Mouse (Mus musculus): Measurements from ENCODE around the gene Thegl. TPM values are rescaled to one million over a fixed set of nuclear protein-coding genes. Genes with fewer than 3 reads are reported as not detected.
"Not testable (repeated sequence)": the region's sequence is repeated elsewhere in the genome, so short reads cannot be mapped to it uniquely, and the experiment has no call there.

Gene Thegl
- polyA plus RNA-seq, 1 experiment from 2014 or later, result 0.22 TPM

GRCm38 (mm10) chr5:77001192-77001591 lies 14.6 kb upstream of the Thegl start:
- WGBS, result 92% methylated on average over 17 of the region's 17 CpGs
- H3K4me2 ChIP-seq, result no peak overlapping the region

GRCm38 (mm10) chr5:77004051-77004821 lies 11.6 kb upstream of the Thegl start, which contains the start of gene Arl9:
Gene Arl9 (plus strand): TSS chr5:77004055.
- Histone ChIP-seq H3K4me1 (no peaks in the 10 kb centered on the region), H3K27me3 (replicated peaks) (no peaks in the 10 kb centered on the region), H3K9ac (no peak within 1 kb of the TSS), H3K4me2 (no peak within 1 kb of the TSS), H3K27ac (no peak within 1 kb of the TSS), H3K9me3 (no peaks in the 10 kb centered on the region), H3K4me3 (replicated peaks) (no peak within 1 kb of the TSS), H3K36me3 (no peaks in the 10 kb centered on the region; the same call in 1 of the 2 replicates)
- 86% methylated on average over 6 of the region's 6 CpGs for WGBS
- no peak for ATAC-seq (ENCODE audit: insufficient read depth, low FRiP score, low read depth)

More at GRCm38 (mm10) chr5:77001192-77001591, 14.6 kb upstream of the Thegl start:
- no peaks in the 10 kb centered on the region for H3K27me3 ChIP-seq (replicated peaks)
- no peak overlapping the region for H3K27ac ChIP-seq
- H3K4me1 ChIP-seq, result no peaks in the 10 kb centered on the region
- no peaks in the 10 kb centered on the region for H3K9me3 ChIP-seq
- no peak for ATAC-seq (ENCODE audit: insufficient read depth, low FRiP score, low read depth)
- no peak overlapping the region for H3K4me3 ChIP-seq (replicated peaks)
- H3K36me3 ChIP-seq, result peaks cover 13% of the 10 kb centered on the region
- no peak overlapping the region for H3K9ac ChIP-seq

- ATAC-seq (ENCODE audit: insufficient read depth, low FRiP score, low read depth), result no peak
- 88% methylated on average over 9 of the region's 9 CpGs for WGBS
- H3K9me3 ChIP-seq, result no peaks in the 10 kb centered on the region
- no peak overlapping the region for H3K4me2 ChIP-seq
- no peaks in the 10 kb centered on the region for H3K27me3 ChIP-seq (replicated peaks)
- H3K4me1 ChIP-seq, result no peaks in the 10 kb centered on the region
- no peak overlapping the region for H3K4me3 ChIP-seq (replicated peaks)
- no peak overlapping the region for H3K9ac ChIP-seq
- H3K27ac ChIP-seq, result no peak overlapping the region
- no peaks in the 10 kb centered on the region for H3K36me3 ChIP-seq
These were observed 5.5 kb upstream of the Thegl start for GRCm38 (mm10) chr5:77010352-77010751.

- 58% methylated on average over 3 of the region's 3 CpGs for WGBS
- no peak overlapping the region for H3K4me2 ChIP-seq
- no peaks in the 10 kb centered on the region for H3K27me3 ChIP-seq (replicated peaks)
- H3K4me1 ChIP-seq, result no peaks in the 10 kb centered on the region
- H3K27ac ChIP-seq, result no peak overlapping the region
- H3K36me3 ChIP-seq, result no peaks in the 10 kb centered on the region
- no peak for ATAC-seq (ENCODE audit: insufficient read depth, low FRiP score, low read depth)
- H3K9me3 ChIP-seq, result no peaks in the 10 kb centered on the region
- no peak overlapping the region for H3K4me3 ChIP-seq (replicated peaks)
- no peak overlapping the region for H3K9ac ChIP-seq
These were observed 4.7 kb upstream of the Thegl start for GRCm38 (mm10) chr5:77011082-77011481.

- H3K36me3 ChIP-seq, result no peaks in the 10 kb centered on the region
- no peak overlapping the region for H3K4me3 ChIP-seq (replicated peaks)
- ATAC-seq (ENCODE audit: insufficient read depth, low FRiP score, low read depth), result no peak
- no peaks in the 10 kb centered on the region for H3K4me1 ChIP-seq
- no peak overlapping the region for H3K4me2 ChIP-seq
- H3K27ac ChIP-seq, result no peak overlapping the region
- no peaks in the 10 kb centered on the region for H3K27me3 ChIP-seq (replicated peaks)
- H3K9me3 ChIP-seq, result no peaks in the 10 kb centered on the region
- H3K9ac ChIP-seq, result no peak overlapping the region
- WGBS, result 66% methylated on average over 3 of the region's 3 CpGs
These were observed 2.7 kb upstream of the Thegl start for GRCm38 (mm10) chr5:77013171-77013570.

- H3K4me2 ChIP-seq, result no peak overlapping the region
- no peak overlapping the region for H3K4me3 ChIP-seq (replicated peaks)
- 45% methylated on average over 3 of the region's 3 CpGs for WGBS
- H3K9ac ChIP-seq, result no peak overlapping the region
- no peak overlapping the region for H3K27ac ChIP-seq
- no peaks in the 10 kb centered on the region for H3K36me3 ChIP-seq
- H3K4me1 ChIP-seq, result no peaks in the 10 kb centered on the region
- no peaks in the 10 kb centered on the region for H3K27me3 ChIP-seq (replicated peaks)
- no peak for ATAC-seq (ENCODE audit: insufficient read depth, low FRiP score, low read depth)
- H3K9me3 ChIP-seq, result no peaks in the 10 kb centered on the region
These were observed 12.2 kb downstream of the Thegl start for GRCm38 (mm10) chr5:77028034-77028433.

- Histone ChIP-seq H3K36me3 (no peaks in the 10 kb centered on the region), H3K4me3 (replicated peaks) (no peak overlapping the region), H3K27me3 (replicated peaks) (no peaks in the 10 kb centered on the region), H3K9me3 (no peaks in the 10 kb centered on the region), H3K27ac (no peak overlapping the region), H3K4me2 (no peak overlapping the region), H3K4me1 (no peaks in the 10 kb centered on the region), H3K9ac (no peak overlapping the region)
- ATAC-seq (ENCODE audit: insufficient read depth, low FRiP score, low read depth), result no peak
- 84% methylated on average over 5 of the region's 5 CpGs for WGBS
These were observed 13.9 kb downstream of the Thegl start for GRCm38 (mm10) chr5:77029735-77030134.

GRCm38 (mm10) chr5:77035101-77035500 lies 19.3 kb downstream of the Thegl start:
- not testable (repeated sequence) for H3K36me3 ChIP-seq; H3K9ac ChIP-seq; H3K27me3 ChIP-seq (replicated peaks); H3K4me1 ChIP-seq; H3K4me2 ChIP-seq; ATAC-seq (ENCODE audit: insufficient read depth, low FRiP score, low read depth); H3K27ac ChIP-seq; H3K4me3 ChIP-seq (replicated peaks); H3K9me3 ChIP-seq

GRCm38 (mm10) chr5:77038451-77038850 lies 22.6 kb downstream of the Thegl start:
- H3K27me3 ChIP-seq (replicated peaks), result no peaks in the 10 kb centered on the region
- WGBS, result 90% methylated on average over 10 of the region's 10 CpGs
- H3K36me3 ChIP-seq, result no peaks in the 10 kb centered on the region
- no peak for ATAC-seq (ENCODE audit: insufficient read depth, low FRiP score, low read depth)
- no peak overlapping the region for H3K4me3 ChIP-seq (replicated peaks)
- H3K4me1 ChIP-seq, result no peaks in the 10 kb centered on the region
- no peak overlapping the region for H3K27ac ChIP-seq
- no peak overlapping the region for H3K4me2 ChIP-seq
- no peak overlapping the region for H3K9ac ChIP-seq
- H3K9me3 ChIP-seq, result no peaks in the 10 kb centered on the region

- Histone ChIP-seq H3K27me3 (replicated peaks) (no peaks in the 10 kb centered on the region), H3K27ac (no peak overlapping the region), H3K9ac (no peak overlapping the region), H3K4me3 (replicated peaks) (no peak overlapping the region), H3K4me1 (no peaks in the 10 kb centered on the region), H3K4me2 (no peak overlapping the region), H3K9me3 (no peaks in the 10 kb centered on the region), H3K36me3 (no peaks in the 10 kb centered on the region)
- no peak for ATAC-seq (ENCODE audit: insufficient read depth, low FRiP score, low read depth)
These were observed 23.6 kb downstream of the Thegl start for GRCm38 (mm10) chr5:77039391-77039790.

- H3K4me3 ChIP-seq (replicated peaks), result no peak overlapping the region
- no peak overlapping the region for H3K27ac ChIP-seq
- H3K27me3 ChIP-seq (replicated peaks), result no peaks in the 10 kb centered on the region
- H3K36me3 ChIP-seq, result no peaks in the 10 kb centered on the region
- no peak overlapping the region for H3K4me2 ChIP-seq
- ATAC-seq (ENCODE audit: insufficient read depth, low FRiP score, low read depth), result no peak
- H3K9ac ChIP-seq, result no peak overlapping the region
- WGBS, result 60% methylated on average over 5 of the region's 5 CpGs
- no peaks in the 10 kb centered on the region for H3K4me1 ChIP-seq
- no peaks in the 10 kb centered on the region for H3K9me3 ChIP-seq
These were observed 28.5 kb downstream of the Thegl start for GRCm38 (mm10) chr5:77044362-77044761.

GRCm38 (mm10) chr5:77052616-77053015 lies 36.8 kb downstream of the Thegl start:
- no peaks in the 10 kb centered on the region for H3K9me3 ChIP-seq
- 91% methylated on average over 5 of the region's 5 CpGs for WGBS
- no peak for ATAC-seq (ENCODE audit: insufficient read depth, low FRiP score, low read depth)
- no peak overlapping the region for H3K4me3 ChIP-seq (replicated peaks)
- no peaks in the 10 kb centered on the region for H3K27me3 ChIP-seq (replicated peaks)
- no peak overlapping the region for H3K9ac ChIP-seq
- H3K36me3 ChIP-seq, result no peaks in the 10 kb centered on the region
- H3K4me2 ChIP-seq, result no peak overlapping the region
- no peaks in the 10 kb centered on the region for H3K4me1 ChIP-seq
- no peak overlapping the region for H3K27ac ChIP-seq

All from stomach, embryonic 15.5 days (tissue).